Mouse (Mus musculus) liver, embryonic 14.5 days (tissue): ENCODE measurements around the gene Tmem161b.

Experiments
- CTCF ChIP-seq: IDR thresholded peaks from 2 replicates; pipeline ENCODE4 v1.5.1; 2016; ENCODE audit warnings: antibody characterized with exemption, low read depth, control low read depth
- EP300 ChIP-seq: IDR thresholded peaks from 2 replicates; pipeline ENCODE4 v1.6.1; 2016; ENCODE audit warnings: antibody characterized with exemption, low read depth

- TF ChIP-seq CTCF (no peak), EP300 (no peak)
Observed at GRCm38 (mm10) chr13:84345114-84345513, 123.0 kb downstream of the Tmem161b start.
